Mouse (Mus musculus) kidney, adult 2 months (tissue): ENCODE measurements at regions not wholly inside any gene's neighbourhood (a gene's known extent, or its start where the extent isn't known, plus 50 kb on each side); places are given as distances from the start of the nearest gene placed in this dataset.

Source experiments
- CTCF ChIP-seq: fragments of 200-500 bp; conservative IDR thresholded peaks from 2 replicates; pipeline ENCODE4 v1.5.1; 2011; ENCODE audit warnings: low read depth, mild to moderate bottlenecking, control low read depth, low read length, moderate library complexity, mixed read lengths; ENCODE audit not compliant: insufficient read depth, insufficient read length
- POLR2A ChIP-seq: fragments of 200-500 bp; IDR thresholded peaks from one replicate; pipeline ENCODE4 v1.6.1; 2011; ENCODE audit warnings: low read depth, low read length, control low read depth

- no peak for TF ChIP-seq CTCF
- no peak for TF ChIP-seq POLR2A
Measured at GRCm38 (mm10) chr1:163538776-163539492, 135.5 kb upstream of the Gorab start.
